Mouse (Mus musculus): ENCODE results near the gene Upf2.
"Not testable (repeated sequence)": the region's sequence is repeated elsewhere in the genome, so short reads cannot be mapped to it uniquely, and the experiment has no call there.

Gene Upf2

DNA sequence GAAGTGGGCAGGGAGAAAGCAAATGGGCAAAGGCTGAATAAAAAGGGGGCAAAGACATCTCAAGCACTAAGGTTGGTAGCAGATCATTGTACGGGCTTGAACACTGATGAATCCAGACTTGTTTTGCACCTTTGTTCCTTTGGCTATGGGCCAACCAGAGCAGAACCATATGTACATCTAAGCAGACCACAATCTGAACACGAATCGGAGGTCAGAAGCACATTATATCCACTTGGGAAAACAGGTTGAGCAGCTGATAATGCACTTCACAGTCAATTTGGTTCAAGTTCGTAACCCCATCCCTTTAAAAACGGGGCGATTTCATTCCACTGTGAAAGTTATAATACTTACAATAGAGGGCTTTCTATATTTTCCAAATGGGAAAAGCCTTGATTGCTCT, 964 bp upstream of the Upf2 start:
- DNase-seq, result peak; percentile 43

DNA sequence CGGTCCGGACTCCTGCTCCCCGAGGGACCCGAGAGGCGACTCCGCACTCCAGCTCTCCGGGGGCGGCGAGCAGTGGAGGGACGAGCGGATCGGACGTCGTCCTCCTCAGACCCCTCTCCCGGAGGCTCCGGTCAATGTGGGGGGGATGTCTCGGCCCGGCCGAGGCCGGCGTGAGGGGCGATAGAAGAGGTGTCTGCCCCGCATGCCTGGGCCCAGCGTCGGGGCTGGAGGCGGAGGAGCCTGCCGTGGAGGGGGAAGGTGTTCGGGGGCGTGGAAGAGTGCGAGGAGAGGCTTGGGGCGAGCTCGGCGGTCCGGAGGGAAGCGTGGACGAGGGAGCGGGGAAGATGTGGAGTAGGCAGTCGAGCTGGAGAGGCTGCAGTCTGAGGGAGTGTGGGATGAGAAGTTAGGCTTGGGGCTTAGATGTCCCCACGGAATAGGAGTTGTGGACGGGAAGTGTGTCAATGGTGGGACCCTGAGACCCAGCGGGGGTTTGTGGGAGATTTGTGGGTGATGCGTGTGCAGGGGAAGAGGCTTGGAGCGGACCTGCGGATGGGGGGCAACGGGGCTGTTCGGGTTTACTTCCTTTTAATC, 447 bp downstream of the Upf2 start:
- DNase-seq, result peak; percentile 33

GRCm38 (mm10) chr2:5957705-5958104, 6.4 kb downstream of the Upf2 start:
- no peak for DNase-seq

- DNase-seq, result no peak
Observed at GRCm38 (mm10) chr2:5962265-5962664, 11.0 kb downstream of the Upf2 start.

GRCm38 (mm10) chr2:5963729-5964128, 12.5 kb downstream of the Upf2 start:
- DNase-seq, result not testable (repeated sequence)

DNA sequence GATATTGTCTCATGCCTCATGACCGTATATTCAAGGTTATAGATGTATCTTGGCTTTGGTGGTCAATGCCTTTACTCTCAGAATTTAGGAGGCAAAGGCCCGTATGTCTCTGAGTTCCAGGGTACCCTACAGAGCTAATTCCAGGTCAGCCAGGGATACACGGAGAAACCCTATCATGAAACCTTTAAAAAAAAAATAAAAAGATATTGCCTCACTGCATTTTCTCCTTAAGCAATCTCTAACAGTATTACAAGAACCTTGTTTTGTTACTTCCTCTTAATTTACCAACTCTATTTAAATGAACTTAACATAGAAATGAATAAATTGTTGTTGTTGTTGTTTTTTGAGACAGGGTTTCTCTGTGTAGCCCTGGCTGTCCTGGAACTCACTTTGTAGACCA, 14.7 kb downstream of the Upf2 start:
- no peak for DNase-seq

- DNase-seq, result not testable (repeated sequence)
Observed at GRCm38 (mm10) chr2:5970629-5971028, 19.4 kb downstream of the Upf2 start.

- no peak for DNase-seq
Observed at GRCm38 (mm10) chr2:5977532-5977931, 26.3 kb downstream of the Upf2 start.

GRCm38 (mm10) chr2:5995538-5995937, 44.3 kb downstream of the Upf2 start:
- DNase-seq, result peak; percentile 84

GRCm38 (mm10) chr2:6003949-6004348, 52.7 kb downstream of the Upf2 start:
- no peak for DNase-seq

DNA sequence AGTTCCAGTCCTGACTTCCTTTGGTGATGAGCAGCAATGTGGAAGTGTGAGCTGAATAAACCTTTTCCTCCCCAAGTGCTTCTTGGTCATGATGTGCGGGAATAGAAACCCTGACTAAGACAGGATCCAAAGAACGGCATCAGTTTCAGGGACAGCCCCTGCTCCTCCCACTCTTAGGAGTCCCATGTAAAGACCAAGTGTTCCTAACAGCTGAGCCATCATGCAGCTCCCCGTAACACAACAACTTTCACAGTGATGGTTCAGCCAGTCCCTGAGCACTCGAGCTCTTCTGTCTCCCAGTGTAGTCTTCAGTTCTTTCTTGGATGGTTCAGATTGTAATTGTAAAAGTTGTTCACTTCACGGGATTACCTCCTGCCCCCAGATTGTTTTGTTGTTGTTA, 63.3 kb downstream of the Upf2 start:
- no peak for DNase-seq

DNA sequence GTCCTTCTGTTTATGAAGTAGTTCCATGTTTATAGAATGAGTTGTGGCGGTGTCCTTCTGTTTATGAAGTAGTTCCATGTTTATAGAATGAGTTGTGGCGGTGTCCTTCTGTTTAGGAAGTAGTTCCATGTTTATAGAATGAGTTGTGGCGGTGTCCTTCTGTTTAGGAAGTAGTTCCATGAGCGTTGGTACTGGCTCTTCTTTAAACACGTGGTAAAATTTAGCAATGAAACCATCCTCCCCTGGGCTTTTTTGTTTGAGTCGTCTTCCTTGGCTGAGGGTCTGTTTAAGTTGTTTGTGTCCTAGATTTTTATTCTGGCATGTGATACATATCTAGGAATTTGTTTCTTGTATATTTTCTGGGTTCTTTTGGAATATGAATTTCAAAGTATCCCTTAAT, 63.9 kb downstream of the Upf2 start:
- peak; percentile 11 for DNase-seq

DNA sequence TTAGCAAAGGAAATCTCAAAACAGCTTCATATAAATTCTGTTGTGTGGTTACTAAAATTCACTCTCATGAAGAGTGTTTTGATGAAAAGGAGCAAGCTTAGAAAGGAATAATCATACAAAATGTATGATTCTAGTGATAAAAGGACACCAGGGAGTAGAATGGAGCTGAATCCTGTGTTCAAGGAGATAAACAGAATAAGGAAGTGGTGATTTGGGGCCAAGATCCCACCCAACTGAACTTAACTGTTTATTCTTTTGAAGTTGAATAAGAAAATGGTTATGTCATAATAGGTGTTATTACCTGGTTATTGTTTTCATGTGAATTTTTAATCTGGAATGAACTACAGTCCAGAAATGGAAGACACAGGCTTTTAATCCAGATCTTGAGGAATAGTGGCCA, 69.3 kb downstream of the Upf2 start:
- DNase-seq, result no peak

DNA sequence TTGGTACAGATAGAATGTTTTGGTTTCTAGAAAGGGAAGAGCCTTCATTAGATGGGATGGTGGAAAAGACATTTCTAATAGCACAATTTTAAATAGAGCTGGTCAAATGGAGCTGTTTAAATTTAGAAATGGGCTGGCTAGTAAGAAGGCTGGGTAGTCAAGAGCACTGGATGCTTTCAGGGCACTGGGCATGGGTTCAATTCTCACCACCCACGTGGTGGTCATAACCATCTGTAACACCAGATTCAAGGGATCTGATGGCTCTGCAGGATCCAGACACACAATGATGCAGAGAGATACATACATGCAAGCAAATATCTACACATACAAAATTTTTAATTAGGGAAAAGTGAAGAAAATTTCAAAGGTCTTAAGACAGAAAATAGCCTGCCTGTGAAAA, 91.4 kb downstream of the Upf2 start:
- no peak for DNase-seq

GRCm38 (mm10) chr2:6046796-6047195, 95.5 kb downstream of the Upf2 start:
- DNase-seq, result no peak

DNA sequence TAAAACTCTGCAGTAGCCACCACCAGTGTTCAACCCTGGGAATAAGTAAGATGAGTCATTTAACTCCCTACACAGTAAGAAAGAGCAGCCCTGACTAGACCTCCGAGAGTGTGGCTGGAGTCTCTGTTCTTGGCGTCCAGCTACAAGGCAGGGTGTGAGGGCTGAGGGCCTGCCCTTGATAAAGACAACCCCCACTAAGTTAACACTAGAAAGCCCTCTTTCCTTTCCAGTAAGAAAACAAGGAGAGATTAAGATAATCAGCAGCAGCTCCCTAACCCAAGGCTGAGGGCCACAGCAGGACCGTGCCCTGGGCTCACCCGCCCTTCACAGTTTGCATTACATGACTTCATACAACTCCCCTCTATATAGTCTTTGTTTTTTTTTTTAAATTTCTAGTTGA, 97.3 kb downstream of the Upf2 start:
- no peak for DNase-seq

DNA sequence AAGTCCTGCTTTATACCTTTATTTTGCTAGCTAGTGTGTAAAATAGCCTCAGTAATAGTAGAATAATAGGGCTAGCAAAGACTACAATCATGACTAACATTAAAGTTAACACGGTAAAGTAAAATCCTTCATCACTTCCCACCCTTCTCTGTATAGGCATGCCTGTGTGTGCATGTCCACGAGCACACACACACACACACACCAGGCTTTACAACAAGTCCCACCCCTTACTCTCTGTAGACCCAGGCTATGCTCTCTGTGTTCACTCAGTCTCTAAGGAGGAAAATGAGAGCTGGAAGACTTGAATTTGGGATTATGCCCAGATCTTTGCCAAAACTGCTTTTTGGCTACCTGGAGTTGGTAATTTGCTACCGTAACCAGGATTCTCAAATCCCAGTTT, 97.7 kb downstream of the Upf2 start:
- no peak for DNase-seq

DNA sequence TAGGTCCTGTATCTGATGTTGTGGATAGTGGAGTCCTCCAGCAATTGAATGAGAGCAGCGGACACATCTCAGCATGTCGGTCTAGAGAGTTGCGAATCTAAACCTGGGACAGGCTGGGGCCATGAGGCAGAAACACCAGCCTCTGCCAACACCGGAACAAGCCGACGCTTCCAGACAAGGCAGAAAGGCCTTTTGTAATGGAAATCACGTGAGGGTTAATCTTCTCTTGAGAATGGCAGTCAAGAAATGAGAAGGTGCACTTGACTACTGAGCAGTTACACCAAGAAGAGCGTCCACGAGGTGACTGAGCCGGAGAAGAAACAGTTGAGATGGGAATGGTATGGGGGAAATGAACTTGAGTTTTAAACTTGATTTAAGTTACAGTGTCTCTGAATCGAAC, 104.2 kb downstream of the Upf2 start:
- no peak for DNase-seq

- no peak for DNase-seq
Observed at GRCm38 (mm10) chr2:6056518-6056917, 105.2 kb downstream of the Upf2 start.

- no peak for DNase-seq
Observed at GRCm38 (mm10) chr2:6059291-6059690, 108.0 kb downstream of the Upf2 start.

DNA sequence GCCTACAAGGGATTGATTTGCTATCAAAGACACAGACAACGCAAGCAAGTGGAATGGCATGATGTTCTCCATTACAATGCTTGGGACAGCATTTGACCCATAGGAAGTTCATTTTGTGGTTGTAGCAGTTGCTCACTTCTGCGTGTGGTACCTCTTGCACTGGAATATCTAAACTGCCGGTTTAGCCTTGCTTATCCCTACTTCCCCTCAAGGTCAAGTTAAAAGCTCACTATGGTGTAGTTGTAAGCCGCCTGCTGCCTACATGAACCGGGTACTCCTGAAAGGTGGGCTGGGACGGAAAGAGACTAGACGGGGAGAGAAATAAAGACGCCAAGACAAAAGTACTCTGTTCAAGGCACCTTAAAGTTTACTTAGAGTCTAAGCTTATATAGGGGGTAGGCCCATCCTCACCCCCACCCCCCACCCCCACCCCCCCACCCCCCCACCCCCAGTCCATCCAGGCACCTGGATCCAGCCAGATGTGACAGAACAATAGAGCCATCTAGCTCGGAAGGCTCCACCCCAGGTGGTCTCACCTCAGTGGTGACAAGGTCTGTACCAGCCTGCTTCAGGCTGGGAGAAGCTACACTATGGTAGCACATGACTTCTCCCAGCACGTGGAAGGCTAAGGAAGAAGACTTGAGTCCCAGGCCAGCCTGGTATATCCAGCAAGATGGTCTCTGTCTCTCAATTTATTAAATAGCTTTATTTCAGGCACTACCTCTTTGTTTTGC, 109.0 kb downstream of the Upf2 start:
- no peak for DNase-seq

GRCm38 (mm10) chr2:6067341-6067740, 116.1 kb downstream of the Upf2 start:
- DNase-seq, result no peak

- DNase-seq, result no peak
Observed at GRCm38 (mm10) chr2:6070925-6071324, 119.7 kb downstream of the Upf2 start.

GRCm38 (mm10) chr2:6071598-6072440, 120.5 kb downstream of the Upf2 start:
- peak; percentile 90 for DNase-seq

All from lung, postnatal 36 days (tissue).